Mouse (Mus musculus) cerebellum, adult 18-20 months (tissue): Measurements from ENCODE around the gene Hadh.
A peak's percentile ranks its signal among the peaks of the same experiment; 100 is the strongest.

Source experiments
- DNase-seq, 2 experiments: peaks; one replicate each; pipeline ENCODE4 v3.0.0; 2021

The Hadh gene

DNA sequence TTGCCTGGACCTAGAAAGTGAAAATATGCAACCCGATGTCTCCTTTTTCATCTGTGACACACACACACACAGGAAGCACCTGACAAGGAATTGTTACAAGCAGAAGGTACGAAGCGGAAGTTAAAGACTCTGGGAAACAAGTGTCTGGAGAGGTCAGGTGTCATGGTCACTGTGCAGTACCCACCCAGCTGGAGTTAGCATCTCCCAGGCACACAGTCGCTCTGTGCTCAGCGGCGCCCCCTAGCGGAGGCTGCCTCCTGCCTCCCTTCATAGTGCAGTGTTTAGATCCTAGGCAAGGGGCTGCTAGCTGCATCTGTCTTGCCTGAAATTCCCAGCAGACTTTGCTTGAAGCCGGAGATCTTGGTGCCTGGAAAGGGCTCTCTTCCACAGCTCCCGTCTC is 57.1 kb downstream of the Hadh start:
- peak in 1 of 2 experiments; percentile 19 for DNase-seq

DNA sequence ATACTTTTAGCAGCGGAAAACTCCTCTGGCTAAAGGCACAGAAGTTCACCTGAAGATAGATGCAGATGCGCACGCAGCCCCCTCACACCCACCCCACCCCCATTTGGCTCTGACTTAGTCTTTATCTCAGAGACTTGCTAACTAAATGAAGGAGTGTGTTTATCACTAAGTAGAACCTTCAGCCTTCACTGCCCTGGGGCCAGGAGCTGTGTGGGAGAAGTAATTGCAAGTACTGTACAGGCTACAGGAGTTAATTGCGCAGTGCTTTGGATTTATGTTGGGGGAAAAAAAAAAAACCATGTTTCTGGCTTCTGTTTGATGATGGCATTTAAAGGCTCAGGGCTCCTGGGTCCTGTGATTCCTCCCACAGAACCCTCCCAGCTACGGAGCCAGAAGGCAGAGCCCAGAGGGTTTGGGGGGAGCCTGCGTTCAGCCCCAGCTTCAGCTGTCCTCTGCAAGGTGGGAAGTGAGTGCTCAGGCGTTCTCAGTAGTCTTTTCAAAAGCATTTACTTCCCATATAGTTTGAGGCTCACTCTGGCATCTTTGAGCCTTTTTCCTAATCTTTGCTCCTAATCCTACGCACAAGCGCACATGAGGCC is 57.7 kb downstream of the Hadh start:
- no peak for DNase-seq

- DNase-seq = no peak
Observed at GRCm38 (mm10) chr3:131212200-131212599, 59.7 kb downstream of the Hadh start.

DNA sequence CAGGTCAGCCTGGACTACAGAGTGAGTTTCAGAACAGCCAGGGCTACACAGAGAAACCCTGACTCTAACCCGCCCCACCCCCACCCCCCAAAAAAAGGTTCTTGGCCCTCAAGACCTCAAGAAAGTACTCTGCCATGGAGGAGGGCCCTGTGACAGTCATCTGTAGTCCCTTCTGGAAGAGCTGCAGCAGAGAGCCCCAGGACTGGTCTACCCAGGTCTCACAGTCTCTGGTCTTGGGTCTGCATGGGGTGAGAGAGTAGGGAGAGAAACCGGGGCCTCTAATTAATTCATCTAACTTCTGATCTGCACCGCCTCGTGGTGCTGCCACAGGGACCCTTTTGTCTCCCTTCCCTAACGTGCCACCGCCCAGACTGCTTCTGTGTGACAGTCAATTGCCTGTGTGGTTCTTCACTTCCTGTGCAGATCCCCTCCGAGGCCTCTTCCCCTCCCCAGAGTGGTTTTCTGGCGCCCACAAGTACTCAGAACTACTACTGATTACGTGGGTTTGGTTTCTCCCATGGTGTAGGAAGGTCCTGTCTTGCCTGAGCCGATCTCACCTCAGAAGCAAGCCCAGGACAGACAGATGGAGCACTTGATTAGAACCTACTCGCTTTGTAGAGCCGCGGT is 63.5 kb downstream of the Hadh start:
- no peak for DNase-seq

- no peak for DNase-seq
Observed at GRCm38 (mm10) chr3:131207846-131208245, 64.1 kb downstream of the Hadh start.

DNA sequence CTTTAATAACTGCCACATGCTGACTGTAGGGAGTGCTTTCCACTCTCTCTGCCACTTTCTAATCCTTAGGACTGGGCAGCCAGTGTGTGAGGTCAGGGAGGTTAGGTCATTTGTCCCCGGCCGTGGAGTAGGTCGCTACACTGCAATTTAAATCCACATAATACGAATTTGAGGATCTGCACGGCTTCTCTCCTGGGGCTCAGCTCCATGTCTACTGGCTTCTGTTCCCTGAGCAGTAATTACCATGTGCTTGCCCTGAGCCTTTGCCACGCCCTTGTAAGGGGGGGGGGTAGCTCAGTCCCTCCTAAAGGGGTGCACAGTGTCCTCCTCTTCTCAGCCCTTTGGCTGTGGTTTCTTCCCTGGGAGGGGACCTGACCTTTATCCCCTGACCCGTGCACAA is 69.6 kb downstream of the Hadh start:
- DNase-seq = no peak

DNA sequence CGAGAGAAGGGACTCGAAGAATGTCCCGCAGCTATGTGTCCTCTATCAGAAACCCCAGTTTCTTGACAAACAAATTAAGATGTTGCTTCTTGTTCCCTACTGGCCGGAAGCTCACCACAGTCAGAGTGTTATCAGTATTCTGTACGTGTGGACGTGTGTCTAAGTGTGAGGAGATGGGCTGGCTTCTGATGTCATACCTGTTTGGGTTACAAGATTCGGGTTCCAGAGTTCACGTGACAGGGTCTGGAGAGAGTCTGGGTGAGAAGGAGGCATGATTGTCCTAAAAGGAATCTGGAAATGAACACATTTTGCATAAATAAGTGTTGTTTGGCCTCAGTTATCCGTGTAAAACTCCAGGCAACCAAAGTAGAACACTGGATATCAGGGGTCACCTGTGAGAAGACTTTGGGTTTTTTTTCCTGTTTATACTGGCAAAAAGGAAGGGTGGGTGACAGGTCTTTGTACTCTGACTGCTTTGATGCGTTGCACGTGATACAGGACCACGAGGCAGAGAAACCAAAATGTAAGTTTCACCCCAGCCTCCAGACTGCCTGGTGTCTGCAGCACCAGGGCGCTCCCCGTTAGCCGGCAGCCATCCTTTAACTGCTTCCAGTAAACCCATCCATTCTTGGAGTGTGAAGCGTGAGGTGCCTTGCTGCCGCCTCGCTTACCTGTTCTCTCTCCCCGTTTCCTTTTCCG is 72.2 kb downstream of the Hadh start:
- no peak for DNase-seq

DNA sequence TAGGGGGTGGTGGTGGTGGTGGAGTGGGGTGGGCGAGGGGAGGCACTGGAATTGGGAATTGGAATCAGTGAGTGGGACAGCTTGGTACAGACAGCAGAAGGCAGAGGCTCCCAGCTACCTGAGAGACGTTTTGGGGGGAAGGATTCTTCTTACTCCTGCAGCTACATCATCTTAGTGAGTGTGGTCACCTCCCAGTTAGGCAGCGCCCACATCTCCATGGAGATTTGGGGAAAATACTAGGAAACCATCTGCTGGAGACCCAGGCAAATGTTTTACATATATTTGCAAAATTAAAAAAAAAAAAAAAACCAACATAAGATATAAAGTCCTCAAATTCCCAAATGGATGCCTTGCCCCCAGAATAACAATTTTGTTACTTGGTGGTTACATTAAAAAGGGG is 72.9 kb downstream of the Hadh start:
- DNase-seq = no peak

- DNase-seq = no peak
Observed at GRCm38 (mm10) chr3:131196507-131197019, 75.3 kb downstream of the Hadh start.

- no peak for DNase-seq
Observed at GRCm38 (mm10) chr3:131196050-131196449, 75.9 kb downstream of the Hadh start.

- no peak for DNase-seq
Observed at GRCm38 (mm10) chr3:131191454-131191853, 80.4 kb downstream of the Hadh start.

DNA sequence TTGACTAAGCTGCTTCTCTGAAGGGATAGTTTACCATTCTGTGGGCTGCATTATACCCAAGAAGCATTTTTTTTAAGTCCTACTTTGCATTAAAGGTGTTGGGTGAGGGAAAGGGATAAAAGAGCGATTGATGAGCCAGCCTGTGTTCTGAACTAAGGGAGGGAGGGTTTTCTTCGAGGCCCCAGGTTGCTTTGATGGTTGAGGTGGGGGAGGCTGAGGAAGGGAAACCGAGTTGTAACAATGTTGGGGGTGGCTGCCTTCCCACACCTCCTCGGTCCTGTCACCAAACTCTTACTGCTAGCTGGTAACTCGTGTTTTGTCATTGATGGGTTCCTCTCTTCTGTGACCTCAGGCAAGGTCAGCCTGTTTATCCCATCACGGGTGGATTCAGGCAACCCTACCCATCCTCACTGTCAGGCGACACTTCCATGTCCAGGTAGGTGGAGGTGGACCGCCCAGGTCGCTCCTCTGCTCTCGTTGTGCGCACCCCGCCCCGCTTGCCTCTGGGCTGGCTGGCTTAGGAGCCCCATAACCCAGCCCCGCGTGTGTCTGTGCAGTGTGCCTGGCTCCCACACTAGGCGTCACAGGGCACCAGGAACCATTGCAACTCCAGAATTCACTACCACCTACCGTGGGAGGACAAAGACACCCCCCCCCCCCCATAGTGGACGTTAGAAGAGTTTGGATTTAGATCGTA is 81.1 kb downstream of the Hadh start:
- DNase-seq = no peak

- DNase-seq = no peak
Observed at GRCm38 (mm10) chr3:131190239-131190638, 81.7 kb downstream of the Hadh start.

- no peak for DNase-seq
Observed at GRCm38 (mm10) chr3:131186193-131186592, 85.7 kb downstream of the Hadh start.
